Mouse (Mus musculus) ZHBTc4 (cell line): ENCODE results near the gene Clasp2.
A peak's percentile ranks its signal among the peaks of the same experiment; 100 is the strongest.

ENCODE experiments used
- DNase-seq: peaks from one replicate; pipeline ENCODE4 v3.0.0-alpha.2; 2011; ENCODE audit warnings: low read depth, low spot score

Gene Clasp2

DNA sequence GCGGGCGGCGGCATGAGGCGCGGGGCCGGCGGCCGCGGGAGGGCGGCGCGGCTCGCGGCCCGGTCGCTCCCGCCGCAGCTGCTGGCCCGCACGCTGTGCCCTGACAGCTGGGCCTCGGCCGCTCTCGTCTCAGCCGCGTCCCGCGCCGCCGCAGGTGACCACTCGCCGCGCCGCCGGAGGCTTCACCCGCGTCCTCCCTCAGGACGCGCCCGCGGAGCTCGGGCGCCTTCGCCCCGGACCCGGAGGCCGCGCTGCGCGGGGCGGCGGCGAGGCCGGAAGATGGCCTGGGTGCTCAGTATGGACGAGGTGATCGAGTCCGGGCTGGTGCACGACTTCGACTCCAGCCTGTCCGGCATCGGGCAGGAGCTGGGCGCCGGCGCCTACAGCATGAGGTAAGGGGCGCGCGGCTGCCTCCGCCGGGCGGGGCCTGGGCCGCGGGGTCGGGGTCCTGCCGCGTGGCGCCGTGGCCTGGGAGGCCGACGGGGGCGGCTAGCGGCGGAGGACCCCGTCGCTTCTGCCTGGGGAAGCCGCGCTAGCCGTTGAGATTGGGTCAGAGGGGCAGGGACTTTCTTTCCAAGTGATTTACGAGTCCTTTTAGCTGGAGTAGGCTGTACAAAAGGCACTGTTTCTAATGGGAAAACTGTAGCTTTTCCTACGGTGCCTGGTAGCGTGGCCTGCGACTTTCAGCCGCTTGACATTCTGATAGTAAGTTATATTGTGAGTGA, 190.3 kb downstream of the Clasp2 start:
- peak; percentile 43 for DNase-seq

DNA sequence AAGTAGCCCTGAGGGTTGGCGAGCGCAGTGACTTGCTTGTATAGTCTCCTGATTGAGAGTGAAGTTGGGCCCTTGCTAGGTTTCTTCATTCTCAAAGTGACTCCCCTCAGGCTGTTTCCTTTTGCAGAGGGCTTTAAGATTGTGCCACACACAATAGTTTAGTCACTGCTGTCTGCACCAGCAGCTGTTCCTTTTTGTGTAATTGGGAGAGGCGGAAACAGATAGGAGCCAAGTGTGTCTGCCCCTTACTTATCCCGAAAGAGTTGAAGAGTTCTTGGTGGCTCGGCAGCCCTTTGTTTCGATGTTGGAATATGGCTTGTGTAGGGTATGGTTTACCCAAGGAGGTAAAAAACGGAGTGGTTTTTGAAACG, 190.8 kb downstream of the Clasp2 start:
- peak; percentile 30 for DNase-seq

- no peak for DNase-seq
Observed at GRCm38 (mm10) chr9:113932501-113932900, 191.2 kb downstream of the Clasp2 start.

DNA sequence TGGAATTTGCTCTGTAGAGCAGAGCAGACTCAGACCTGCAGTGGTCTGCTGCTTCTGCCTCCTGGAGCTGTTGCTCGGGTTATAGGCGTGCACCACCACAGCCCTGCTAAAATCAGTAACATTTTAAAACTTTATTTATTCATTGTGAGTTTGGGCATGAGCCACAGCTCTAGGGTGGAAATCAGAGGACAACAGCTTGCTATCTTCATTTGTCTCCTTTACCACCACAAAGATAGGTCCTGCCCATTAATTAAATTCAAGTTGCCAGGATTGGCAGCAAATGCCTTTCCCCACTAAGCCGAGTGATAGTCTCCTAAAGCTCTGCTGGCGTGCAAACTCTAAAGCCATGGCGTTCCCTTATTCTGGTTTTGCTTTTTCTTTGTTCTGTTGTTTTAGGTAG, 194.4 kb downstream of the Clasp2 start:
- DNase-seq = no peak

- no peak for DNase-seq
Observed at GRCm38 (mm10) chr9:113939063-113939850, 198.0 kb downstream of the Clasp2 start.

DNA sequence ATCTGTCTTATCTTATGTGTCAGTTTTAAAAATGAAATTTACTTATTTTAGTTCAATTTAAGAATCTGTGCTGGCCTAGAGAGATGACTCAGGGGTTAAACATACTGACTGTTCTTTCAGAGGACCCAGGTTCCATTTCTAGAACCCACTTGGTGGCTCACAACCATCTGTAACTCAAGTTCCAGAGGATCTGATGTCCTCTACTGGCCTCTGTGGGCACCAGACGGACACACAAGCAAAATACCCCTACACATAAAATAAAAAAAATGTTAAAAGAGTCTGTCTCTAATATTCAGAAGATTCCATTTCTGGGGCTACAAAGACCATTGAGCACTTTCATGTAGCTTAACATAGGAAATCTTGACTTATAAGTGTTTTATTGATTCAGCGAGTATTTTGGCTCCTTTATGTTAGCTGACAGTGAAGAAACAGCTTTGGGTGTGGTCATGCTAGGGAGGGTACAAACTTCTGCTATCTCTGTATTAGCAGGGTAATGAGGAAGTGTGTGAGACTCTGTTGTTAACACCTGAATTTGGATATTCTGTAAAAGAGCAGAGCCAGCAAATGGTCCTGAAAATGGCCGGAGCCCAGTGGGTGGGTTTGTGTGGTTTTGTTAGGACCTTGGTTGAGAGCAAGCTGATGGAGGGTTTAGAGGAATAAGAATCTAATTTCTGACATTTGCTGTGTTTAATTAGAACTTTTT, 200.0 kb downstream of the Clasp2 start:
- no peak for DNase-seq

DNA sequence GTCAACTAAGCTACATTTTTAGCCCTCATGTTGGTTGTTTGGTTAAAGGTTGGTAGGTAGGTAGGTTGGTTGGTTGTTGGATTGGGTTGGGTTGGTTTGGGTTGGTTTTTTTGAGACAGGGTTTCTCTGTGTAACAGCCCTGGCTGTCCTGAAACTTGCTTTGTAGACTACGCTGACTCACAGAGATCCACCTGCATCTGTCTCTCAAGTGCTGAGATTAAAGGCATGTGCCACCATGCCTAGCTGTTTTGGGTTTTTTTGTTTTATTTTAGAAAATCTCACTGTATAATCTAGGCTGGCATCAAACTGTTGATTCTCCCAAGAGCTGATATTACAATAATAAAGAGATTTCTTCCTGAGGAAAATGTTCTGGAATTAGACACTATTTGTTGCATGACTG, 202.1 kb downstream of the Clasp2 start:
- DNase-seq = no peak

DNA sequence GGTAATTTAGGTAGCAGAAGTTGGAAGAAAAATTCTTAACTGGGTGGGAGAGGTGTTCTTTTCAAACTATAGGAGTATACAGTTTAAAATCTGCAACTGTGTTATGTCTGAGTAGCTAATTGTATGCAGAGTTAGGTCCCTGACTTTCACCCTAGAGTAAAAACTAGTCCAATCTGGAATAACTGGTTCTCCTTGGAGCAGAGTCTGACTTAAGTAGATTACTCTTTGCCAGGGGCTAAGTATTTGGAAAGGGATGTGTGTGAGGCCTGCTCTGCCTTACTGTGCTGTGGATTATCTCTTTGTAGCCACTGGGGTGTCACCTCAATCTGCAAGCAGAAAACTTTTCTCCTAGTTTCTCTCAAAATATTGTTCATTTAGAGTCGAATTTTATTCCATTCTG, 205.9 kb downstream of the Clasp2 start:
- DNase-seq = peak; percentile 28

DNA sequence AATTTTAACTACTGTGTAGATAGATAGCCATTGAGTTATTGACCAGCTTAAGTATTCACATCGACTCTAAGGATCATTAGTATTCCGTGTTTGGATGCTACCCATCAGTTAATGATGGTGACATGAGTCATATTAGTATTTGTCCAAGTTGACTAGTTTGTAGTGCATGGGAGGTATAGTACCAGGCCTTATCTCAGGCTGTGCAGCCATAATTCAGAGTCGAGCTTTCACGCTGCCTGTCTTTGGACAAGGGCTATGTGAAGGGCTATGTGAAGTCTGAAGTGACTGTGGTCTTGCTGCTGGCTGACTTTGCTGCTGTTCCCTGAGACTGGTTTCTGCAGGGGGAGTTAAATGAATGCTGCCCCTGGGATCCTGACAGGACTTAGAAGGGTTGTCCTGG, 216.5 kb downstream of the Clasp2 start:
- DNase-seq = no peak

DNA sequence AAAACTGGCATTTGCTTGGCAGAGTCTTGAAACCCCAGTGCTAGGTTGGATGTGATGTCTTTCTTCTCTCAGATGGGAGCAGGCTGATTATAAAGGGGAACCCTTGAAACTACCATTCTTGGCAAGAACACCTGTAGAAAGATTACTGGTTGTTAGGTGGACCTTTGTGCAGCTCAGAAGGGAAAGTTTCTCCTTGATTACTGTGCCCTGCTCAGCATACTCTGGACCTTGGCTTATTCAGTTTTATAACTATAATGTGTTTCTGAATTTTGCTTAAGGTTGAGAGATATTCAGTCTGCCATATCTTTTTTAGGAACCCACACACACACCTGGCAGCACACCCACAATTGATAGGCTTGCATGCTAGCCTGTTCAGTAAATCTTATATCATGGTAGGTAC, 222.4 kb downstream of the Clasp2 start:
- DNase-seq = no peak

DNA sequence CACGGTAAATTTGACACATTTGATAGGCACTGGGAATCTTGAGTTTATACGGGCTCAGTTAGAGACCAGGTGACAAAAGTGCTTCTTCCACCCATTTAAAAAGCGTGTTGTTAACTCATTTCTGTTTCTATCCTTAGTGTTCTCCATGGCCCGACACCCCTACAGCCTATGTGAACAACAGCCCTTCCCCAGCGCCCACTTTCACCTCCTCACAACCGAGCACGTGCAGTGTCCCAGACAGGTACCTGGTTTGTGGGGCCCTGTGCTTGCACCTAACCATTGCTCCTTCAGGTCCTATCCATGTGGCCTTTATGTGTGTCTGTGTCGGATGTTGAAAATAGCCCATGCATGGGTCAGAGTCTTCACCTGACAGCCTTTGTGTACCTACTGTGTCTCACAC, 223.1 kb downstream of the Clasp2 start:
- DNase-seq = no peak

- no peak for DNase-seq
Observed at GRCm38 (mm10) chr9:113966838-113967237, 225.6 kb downstream of the Clasp2 start.

DNA sequence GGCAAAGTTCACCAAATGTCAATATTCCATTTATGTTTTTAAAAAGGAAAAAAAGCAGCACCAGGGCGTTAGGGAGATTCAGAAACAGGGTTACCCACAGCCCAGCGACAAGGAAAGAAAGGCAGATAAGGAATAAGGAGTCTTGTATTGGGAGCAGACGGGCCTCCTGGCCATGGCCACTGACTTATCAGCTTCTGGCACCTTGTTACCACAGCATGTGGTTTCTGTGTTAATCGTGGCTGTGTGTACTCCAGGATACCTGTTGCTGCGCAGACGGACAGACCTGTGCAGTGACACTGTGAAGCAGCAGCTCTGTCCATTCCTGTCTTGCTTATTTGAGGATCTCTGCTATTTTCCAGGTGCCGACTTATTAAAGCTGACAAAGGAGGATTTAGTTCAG, 227.7 kb downstream of the Clasp2 start:
- DNase-seq = no peak
